Mouse (Mus musculus) Muller cell, postnatal 12 days (primary cell): ENCODE data around the gene Hnrnpul2.
"Not testable (repeated sequence)": the region's sequence is repeated elsewhere in the genome, so short reads cannot be mapped to it uniquely, and the experiment has no call there.

ENCODE experiments used
- DNase-seq: peaks from one replicate; pipeline ENCODE4 v3.0.0-alpha.2; 2015; ENCODE audit errors: inconsistent ontology term

Gene Hnrnpul2

DNA sequence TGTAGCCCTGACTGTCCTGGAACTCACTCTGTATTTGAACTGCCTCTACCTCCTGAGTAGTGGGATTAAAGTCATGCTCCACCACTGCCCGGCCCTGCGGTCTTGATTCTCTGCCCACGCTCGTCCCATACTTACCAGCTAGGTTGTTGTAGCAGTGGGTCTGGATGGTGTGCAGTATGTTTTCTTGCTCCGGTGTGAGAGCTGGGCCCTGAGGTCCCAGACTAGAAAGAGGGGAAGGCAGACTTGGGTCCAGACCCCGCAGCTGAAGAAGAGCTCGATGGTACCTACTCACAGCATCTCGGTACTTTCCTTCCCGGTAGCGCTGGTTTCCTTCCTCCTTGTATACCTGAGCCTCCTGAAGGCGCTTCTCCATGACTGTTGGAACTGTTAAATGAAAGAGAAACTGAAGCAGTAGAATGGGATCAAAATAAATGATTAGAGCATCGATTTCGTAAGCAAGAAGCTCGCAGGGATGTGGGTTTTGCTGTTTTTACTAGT is 1.5 kb upstream of the Hnrnpul2 start:
- DNase-seq = no peak

DNA sequence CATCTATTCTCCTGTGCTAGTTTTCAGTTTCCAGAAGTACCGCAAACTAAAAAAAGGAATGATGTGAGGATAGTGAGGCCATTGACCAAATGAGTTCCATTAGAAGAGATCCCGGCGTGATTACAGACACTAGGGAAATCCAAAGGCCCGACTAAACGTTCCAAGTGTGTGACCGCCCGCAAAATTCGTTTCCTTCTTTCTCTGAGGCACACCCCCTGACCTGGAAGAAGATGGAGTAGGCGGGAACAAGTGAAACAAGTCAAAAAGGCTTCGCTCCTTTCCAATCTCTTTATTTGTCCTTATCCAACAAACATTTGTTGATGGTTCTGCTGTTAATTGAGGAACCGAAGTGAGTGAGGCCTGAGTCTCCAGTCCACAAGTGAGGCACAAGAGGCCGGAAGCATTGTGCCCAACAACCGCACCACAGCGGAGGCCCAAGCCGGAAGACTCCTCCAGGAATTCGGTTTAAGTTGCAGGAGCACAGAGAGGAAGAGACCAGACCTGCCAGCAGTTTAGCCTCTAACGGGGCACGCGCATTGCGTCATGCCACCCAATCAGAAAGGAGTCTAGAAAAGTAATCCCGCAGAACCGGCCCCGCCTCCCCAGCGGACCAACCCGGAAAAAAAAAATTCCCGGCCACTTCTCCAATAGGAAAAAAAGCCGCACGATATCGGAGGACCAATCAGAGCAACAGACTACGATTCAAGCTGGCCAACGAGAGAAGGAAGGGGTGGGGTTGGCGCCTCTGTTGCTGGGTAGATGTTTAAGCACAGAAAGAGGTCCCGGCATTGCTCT is 812 bp upstream of the Hnrnpul2 start, which contains the start of gene Ttc9c:
Gene Ttc9c (minus strand): TSS at position 533 of the 795 bp plus-strand sequence.
- peak; percentile 99 for DNase-seq

DNA sequence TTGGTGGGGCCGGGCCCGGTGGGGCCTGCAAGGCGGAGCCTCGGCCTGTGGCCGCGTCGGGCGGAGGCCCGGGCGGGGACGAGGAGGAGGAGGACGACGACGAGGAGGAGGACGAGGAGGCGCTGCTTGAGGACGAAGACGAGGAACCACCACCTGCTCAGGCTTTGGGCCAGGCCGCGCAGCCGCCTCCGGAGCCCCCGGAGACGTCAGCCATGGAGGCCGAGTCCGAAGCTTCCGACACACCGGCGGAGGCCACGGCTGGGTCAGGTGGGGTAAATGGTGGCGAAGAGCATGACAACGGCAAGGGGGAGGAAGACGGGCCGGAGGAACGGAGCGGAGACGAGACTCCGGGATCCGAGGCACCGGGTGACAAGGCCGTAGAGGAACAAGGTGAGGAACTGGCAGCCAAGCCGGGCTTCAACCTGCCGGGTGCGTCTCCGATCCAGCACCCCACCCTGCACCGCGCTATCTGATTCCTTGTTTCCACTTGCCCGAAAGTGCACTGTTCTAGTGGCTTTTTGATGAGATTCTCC is 680 bp downstream of the Hnrnpul2 start:
- DNase-seq = no peak

DNA sequence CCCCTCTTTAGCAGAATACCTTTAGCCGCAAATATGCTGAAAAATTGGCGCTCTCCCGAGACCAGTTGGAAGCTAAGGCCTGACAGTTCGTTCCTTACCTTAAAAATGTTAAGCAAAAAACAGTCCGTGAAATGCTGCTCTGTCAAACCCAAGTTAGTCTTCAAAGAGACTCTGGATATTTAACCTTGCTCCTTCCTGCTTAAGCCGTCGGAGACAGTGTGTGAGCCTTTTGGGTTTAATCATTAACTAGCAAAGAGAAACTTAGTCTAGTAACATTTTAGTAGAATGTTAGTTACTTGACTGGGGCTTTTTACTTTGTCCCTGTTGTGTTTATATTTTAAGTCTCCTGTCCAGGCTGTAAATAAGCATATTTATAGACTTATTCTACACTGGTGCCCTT is 1.3 kb downstream of the Hnrnpul2 start:
- no peak for DNase-seq

DNA sequence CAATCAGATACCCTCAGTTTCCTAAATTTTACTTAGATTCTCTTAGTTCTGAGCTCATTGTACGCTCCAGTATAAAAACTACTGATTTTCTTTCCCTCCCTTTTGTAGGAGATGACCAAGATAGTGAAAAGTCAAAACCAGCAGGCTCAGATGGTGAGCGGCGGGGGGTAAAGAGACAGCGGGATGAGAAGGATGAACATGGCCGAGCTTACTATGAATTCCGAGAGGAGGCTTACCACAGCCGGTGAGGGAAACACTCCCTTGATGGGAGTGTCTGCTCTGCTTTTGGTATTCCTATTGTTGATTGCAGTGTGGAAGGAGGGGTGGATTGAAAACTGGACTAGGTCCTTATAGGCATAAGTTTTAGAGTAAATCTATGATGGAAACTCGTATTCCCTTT is 2.9 kb downstream of the Hnrnpul2 start:
- DNase-seq = no peak

DNA sequence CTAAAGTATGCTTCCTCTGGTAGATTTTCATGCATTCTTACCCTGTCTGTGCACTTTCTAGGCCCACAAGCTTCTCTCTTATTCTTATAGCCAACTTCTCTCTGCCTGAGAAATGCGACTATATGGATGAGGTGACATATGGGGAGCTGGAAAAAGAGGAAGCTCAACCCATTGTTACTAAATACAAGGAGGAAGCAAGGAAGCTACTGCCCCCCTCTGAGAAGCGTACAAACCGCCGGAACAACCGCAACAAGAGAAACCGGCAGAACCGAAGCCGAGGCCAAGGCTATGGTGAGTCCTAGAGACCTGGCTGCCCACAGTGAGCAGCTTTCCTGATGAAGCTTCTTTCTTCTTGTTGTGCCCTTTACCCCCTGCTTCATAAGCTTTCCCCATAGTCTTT is 9.8 kb downstream of the Hnrnpul2 start, which contains the start of gene AC129217.1:
Gene AC129217.1 (plus strand): TSS at position 114 of the 400 bp plus-strand sequence.
- DNase-seq = no peak

DNA sequence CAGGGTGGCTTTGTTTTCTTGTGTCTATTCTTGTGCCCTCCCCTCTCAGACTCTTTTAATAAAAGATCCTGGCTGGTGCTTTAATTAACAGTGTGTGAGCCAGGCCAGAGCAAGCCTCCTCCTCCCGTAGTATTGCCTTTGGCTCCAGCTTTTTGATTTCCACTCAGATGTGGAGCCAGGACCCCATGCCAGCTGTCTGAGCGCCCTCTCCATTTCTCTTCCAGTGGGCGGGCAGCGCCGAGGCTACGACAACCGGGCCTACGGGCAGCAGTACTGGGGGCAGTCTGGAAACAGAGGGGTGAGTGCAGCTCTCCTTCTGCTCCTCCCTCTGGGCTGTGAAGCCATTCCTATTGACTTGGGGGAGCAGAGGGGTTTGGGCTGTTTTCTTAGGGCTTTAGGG is 10.9 kb downstream of the Hnrnpul2 start:
- no peak for DNase-seq

DNA sequence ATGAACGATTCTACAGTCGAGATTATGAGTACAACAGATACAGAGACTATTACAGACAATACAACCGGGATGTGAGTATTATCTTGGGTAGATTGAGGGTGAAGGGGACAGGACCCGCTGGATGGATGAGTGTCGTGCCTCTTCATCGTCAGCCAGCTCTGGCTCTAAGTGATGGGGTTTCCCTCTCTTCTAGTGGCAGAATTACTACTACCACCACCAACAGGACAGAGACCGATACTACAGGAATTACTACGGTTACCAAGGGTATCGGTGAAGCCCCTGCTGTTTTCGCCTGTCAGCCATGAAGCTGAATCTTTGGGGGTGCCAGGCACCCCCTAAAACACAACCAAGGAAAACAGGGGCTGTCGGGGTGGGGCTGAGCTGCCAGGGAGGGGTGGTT is 11.5 kb downstream of the Hnrnpul2 start:
- DNase-seq = no peak

DNA sequence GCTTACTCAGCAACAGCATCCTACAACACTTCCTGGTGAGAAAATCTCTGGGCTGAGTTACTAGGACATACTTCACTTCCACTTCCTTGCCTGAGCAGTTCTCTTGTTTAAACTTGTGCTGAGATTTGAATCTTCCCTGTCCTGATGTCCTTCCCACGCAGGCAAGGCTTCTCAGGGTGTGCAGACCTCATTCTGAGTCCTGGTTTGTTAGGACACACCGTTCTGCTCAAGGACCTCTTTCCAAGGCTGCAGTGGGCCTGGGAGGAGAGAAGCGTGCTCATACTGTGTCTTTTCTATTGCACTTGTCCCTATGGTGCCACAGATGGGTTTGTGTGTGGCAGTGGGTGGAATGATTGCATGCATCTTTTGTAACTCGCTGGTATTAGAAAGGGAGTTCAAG is 13.2 kb downstream of the Hnrnpul2 start:
- DNase-seq = no peak

DNA sequence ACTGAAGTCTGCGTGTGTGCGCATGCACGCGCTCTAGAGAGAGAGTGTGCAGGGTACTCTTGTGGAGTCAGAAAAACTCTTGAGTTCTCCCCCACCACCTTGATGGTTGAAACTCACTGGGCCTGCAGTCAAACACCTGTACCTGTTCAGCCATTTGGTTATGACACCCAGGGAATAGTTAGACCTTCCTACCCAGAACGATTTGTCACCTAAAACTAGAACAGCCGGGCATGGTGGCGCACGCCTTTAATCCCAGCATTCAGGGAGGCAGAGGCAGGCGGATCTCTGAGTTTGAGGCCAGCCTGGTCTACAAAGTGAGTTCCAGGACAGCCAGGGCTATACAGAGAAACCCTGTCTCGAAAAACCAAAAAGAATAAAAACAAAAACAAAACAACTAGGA is 16.5 kb downstream of the Hnrnpul2 start:
- not testable (repeated sequence) for DNase-seq

DNA sequence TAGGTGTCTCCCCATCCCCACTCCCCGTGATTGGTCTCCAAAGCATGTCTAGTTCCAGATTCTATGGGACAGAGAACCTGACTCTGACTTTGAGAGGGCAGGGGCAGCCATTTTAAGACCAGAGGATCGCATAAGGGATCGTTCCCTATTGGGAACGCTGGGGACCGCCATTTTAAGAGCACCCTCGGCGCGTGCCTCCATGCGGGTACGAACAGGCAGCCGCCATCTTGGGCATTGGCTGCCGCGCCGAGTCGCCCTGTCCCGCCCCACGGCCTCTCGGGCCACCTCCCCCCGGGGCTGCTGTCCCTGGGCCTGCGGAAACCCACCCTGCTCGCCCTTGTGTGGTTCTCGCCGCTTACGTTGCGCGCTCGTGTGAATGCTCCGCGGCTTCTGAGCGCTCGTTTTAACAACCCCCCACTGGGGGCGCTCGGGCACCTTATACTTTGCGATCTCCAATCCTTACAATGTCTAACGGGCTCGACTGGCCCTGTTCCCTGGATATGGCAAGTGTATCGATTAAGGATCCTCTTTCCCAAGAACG is 17.5 kb downstream of the Hnrnpul2 start, which contains the start of gene Bscl2:
Gene Bscl2 (plus strand): TSS at position 217 of the 541 bp plus-strand sequence.
- DNase-seq = peak; percentile 88

DNA sequence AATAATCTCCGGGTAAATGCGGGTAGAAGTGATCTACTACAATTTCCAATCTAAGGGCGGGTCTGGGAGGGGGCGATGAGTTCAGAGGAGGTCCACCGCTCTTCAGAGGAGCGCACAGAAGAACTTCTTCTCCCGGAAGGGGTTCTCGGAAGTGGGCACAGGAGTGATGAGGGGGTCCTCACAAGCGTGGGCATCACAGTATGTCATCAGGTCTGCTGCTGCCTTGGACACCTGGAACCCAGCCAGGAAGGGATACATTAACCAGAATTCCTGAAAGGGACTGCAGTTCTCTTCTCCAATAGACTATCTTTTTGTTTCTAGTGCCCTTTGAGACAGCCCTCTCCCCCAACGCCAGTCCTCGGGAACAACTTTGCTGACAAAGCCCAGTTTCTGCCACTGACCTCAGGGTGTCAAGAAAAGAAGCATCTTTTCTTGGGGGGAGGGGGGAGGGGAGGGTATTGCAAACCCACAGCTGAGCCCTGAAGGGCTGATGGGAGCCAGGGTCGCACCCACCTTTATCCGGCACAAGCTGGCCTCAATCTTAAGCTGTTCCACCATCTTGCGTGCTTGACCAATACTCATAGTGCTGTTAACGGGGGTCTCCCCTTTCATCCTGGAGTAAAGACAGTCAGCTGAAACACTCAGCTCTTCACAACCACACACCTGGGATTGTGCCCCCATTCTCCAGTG is 18.4 kb downstream of the Hnrnpul2 start:
- no peak for DNase-seq

DNA sequence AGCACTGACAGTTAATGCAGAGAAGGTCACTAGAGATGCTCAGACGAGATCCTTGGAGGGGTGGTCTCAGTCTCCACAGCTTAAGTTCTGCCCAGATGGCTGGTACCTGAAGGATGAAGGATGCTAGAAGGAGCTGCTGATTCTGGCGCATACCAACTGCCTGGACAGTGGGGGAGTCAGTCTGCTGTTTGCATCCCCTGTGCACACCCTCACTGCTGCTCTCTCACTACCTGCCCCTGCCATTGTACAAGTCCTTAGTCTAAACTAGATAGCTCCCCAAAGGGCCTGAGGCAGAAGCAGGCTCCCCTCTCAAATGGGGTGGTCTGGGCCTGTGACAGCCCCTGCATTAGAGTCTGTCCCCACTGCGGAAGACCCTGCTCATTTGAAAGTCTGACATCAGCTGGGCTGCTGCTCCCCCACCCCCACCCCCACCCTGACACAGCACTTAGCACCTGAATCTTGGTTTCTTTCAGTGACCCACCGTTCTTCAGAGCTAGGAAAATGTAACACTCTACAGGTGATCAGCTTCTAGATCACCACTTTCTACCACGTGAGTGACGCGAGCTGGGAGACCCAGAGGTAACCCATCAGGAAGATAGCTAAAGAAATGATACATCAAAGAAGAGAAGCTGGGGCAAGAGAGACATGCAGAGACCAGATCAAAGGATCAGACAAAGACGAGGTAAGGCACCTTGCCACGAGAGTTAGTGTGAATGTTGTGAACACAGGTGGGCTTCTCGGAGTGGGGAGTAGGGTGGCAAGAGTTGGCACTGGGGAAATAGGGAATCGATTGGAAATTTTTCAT is 19.5 kb downstream of the Hnrnpul2 start, which contains the start of gene Gng3:
Gene Gng3 (minus strand): TSS at position 92 of the 805 bp plus-strand sequence.
- no peak for DNase-seq

DNA sequence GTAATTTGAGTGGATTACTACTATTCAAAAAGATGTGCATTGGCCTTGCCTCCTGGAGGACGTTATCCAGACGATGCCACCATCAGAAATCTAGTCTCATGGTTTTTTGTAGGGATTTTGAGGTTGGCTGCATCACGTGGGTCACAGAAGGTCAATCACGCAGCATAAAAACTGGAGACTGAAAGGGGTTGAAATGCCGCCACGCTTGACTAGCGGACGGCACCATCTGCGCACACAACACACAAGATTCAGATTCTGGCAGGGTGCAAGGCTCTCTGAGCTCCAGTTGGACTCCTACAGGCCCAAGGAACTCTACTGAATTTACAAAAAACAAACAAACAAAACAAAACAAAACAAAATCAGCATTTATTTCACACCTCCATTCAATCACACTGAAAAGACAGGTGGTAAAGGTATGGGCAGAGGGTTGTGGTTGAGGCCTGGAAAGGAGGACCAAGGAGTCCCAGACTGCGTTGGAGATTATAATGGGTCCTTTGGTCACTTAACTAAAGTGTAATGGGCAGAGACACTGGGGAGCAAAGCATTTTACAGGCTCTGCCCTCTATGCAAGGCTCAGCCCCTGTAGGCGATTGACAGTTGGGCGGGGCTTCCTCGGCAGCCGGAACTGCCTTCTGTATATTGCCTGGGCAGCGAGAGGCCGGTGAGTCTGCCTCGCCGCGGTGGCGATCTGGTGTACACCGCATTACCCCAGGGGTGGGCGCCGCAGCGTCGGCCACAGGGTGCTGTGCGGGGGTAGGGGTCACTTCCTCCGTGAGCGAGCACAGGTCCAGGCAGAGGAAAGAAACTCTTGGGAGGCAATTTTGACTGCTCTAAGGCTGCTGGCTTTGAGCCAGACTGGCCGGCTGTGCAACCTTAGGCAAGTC is 20.3 kb downstream of the Hnrnpul2 start:
- peak; percentile 75 for DNase-seq

DNA sequence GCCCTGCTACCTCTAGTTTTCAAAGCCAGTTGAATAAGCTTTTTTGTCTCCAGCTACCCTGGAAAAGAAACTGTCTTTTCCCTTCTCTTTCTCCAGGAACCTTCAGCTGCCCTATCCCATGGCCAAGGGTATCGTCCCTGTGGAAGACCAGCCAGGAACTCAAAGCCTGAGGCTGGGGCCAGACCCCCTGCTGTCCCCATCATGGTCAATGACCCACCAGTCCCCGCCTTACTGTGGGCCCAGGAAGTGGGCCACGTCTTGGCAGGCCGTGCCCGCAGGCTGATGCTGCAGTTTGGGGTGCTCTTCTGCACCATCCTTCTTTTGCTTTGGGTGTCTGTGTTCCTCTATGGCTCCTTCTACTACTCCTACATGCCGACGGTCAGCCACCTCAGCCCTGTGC is 21.2 kb downstream of the Hnrnpul2 start:
- no peak for DNase-seq

DNA sequence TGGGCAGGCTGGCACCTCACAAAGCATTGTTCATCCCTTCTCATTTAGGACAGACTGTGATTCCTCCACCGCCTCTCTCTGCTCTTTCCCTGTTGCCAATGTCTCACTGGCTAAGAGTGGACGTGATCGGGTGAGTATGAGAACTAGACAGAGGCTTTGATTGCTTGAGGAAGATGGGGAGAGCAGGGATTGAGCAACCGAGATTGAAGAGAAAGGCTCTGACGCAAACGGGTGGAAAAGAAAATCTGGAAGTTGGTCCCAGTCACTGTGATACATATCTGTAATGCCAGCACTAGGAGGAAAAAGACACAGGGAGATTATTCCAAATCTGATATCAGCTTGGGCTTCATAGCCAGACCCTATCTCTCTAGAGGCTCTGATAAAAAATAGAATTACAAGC is 23.2 kb downstream of the Hnrnpul2 start:
- no peak for DNase-seq

DNA sequence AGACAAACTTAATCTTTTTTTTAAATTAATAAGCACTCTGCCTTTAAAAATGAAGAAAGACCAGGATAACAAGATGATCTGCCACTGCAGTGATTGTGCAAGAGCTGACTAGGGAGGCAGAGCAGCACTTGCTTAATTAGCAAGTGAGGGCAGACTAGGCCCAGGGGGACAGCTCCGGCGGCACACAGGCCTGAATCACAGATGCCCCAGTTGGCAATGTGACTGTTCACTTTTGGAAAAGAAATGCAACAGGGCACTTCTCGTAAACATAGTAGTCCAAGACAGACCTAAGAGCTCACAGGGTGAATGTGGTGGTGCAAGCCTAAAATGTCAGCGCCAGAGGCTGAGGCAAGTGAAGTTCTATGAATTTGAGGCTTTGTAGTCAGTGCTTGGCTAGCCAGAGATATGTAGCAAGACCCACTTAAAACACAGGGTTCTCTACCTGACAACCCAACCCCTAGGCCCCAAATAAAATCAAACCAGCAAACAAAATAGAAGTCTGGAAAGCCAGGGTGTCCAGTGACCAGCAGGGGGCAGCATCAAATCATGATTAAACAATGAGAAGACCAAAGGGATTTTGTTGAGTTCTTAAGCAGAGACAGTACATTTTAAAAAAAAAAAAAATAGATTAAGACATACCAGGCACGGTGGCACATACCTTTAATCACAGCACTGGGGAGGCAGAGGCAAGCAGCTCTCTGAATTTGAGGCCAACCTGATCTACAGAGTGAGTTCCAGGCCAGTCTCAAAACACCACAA is 24.7 kb downstream of the Hnrnpul2 start:
- peak; percentile 68 for DNase-seq

DNA sequence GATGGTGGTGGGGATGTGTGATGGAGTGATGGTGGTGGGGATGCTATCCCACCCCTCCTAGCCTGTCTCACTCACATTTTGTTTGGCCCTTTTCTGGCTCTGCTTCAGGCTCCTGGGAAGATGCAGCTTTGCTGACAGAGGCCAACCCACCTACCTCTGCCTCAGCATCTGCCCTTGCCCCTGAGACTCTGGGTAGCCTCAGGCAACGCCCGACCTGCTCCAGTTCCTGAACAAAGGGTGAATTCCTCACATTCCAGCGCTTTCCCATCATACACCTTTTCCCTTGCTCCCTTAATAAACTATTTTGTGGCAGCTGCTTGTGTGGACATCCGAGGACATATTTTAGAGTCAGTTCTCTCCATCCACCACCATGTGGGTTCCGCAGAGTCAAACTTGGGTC is 28.5 kb downstream of the Hnrnpul2 start:
- DNase-seq = no peak

DNA sequence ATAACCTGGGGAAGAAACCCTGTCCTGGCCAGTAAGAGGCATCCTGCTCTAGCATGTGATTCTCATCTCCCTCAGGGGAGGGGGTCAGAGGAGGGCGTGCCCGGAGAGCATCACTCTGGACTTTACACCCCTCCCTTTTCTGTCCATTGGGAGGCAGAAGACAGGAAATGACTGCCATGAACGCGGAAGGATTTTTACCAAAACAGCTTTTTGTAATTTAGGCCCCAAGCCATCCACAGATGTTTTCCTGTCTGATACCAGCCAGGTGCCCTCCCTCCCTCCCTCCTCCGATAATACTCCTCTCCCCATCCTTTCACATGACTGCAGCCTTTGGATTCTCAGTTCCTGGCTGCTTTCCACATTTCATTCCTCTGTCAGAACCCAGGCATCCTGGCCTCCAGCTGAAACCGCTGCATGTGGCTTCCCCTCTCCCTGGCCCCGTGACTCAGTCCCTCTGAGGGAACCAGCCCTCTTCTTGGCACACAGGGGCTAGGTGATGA is 30.6 kb downstream of the Hnrnpul2 start, which contains the start of gene Lrrn4cl:
Gene Lrrn4cl (plus strand): TSS at position 367 of the 500 bp plus-strand sequence.
- DNase-seq = peak; percentile 88
